Mouse (Mus musculus) bone marrow macrophage, adult 2 months (primary cell): ENCODE data around the gene Hist1h2bp.

Source experiments
- CTCF ChIP-seq: IDR thresholded peaks from 2 replicates; pipeline ENCODE4 v1.5.1; 2012; ENCODE audit warnings: low read depth, mild to moderate bottlenecking, low read length, moderate library complexity
- POLR2A ChIP-seq: IDR thresholded peaks from 2 replicates; pipeline ENCODE4 v1.6.1; 2012; ENCODE audit warnings: mild to moderate bottlenecking, low read depth, low read length, borderline replicate concordance

GRCm38 (mm10) chr13:21781021-21781555, 6.2 kb upstream of the Hist1h2bp start:
- TF ChIP-seq CTCF (no peak), POLR2A (no peak)
